10 mouse cellular contexts compared by ENCODE assay signal in the genomic region with DNA sequence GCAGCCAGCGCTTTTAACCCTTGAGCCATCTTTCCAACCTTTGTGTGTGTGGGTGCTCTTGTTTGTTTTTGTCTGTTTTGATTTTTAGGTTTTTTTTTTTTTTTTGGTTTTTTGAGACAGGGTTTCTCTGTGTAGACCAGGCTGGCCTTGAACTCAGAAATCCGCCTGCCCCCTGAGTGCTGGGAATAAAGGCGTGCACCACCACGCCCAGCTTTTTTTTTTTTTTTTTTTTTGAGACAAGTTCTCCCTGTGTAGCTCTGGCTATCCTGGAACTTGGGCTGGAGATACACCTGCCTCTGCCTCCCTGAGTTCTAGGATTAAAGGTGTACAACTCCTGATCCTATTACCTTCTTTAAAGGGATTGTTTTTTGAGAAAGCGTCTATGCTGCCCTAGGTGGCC. TPM values are rescaled to one million over a fixed set of nuclear protein-coding genes. Genes with fewer than 3 reads are reported as not detected.
A peak's percentile ranks its signal among the peaks of the same experiment; 100 is the strongest.
DNase-seq lines count a peak whose midpoint lies in the region; ATAC-seq and TF ChIP-seq lines count a peak whose summit lies in the region.
"Had no signal": no experiment of that assay in that cellular context is flagged by ENCODE, and none has a peak within 500 bp of the region (broad histone marks: within the 10 kb centered on the region; RNA-seq: fewer than 3 reads in every experiment).

No protein-coding gene starts in this region.

- H3K4me1 ChIP-seq in testis, adult 2 months (ENCODE audit: control insufficient read depth, insufficient read depth, low read length) = peaks cover 3% of the 10 kb centered on the region
- H3K4me1 ChIP-seq in forebrain, embryonic 15.5 days = peaks cover 35% of the 10 kb centered on the region
- H3K4me1 ChIP-seq in liver, embryonic 11.5 days (replicated peaks; ENCODE audit: control insufficient read depth, insufficient read depth, low read length) = peaks cover 27% of the 10 kb centered on the region
- H3K4me1 ChIP-seq in stomach, postnatal 0 days (replicated peaks; ENCODE audit: control insufficient read depth, insufficient read depth) = no peaks in the 10 kb centered on the region

- TF ChIP-seq CTCF in testis, adult 2 months (IDR thresholded peaks at IDR 0.05; ENCODE audit: control insufficient read depth, insufficient read depth, insufficient replicate concordance, low read depth, low read length) = no peak
- TF ChIP-seq CTCF in stomach, postnatal 0 days (IDR thresholded peaks at IDR 0.05; ENCODE audit: low read depth) = no peak
- TF ChIP-seq CTCF in layer of hippocampus, adult 2 months (conservative IDR thresholded peaks at IDR 0.05) = no peak

- no peaks in the 10 kb centered on the region for H3K9me3 ChIP-seq in forebrain, embryonic 15.5 days
- H3K9me3 ChIP-seq in liver, embryonic 11.5 days (ENCODE audit: control insufficient read depth, low read length) = no peaks in the 10 kb centered on the region
- H3K9me3 ChIP-seq in stomach, postnatal 0 days (ENCODE audit: control insufficient read depth, low read length) = no peaks in the 10 kb centered on the region

- DNase-seq in testis, postnatal 10 days (ENCODE audit: low spot score) = no peak
- DNase-seq in liver, embryonic 11.5 days (ENCODE audit: low spot score) = no peak
- no peak for DNase-seq in stomach, postnatal 0 days (ENCODE audit: low spot score)
- DNase-seq in left cerebral cortex, adult 11 months (ENCODE audit: low spot score) = no peak
- no peak for DNase-seq in layer of hippocampus, adult 11-12 months (ENCODE audit: low spot score)
- DNase-seq in layer of hippocampus, adult 2 months (ENCODE audit: low spot score in 2 of 2) = no peak
- DNase-seq: adrenal gland, postnatal 36 days; layer of hippocampus, adult 9-11 months had no signal

- peak overlapping the region; percentile 67 for H3K4me3 ChIP-seq in testis, adult 2 months (ENCODE audit: control insufficient read depth, low read depth, low read length)
- peak overlapping the region; percentile 98; the same call in 1 of the 2 replicates for H3K4me3 ChIP-seq in forebrain, embryonic 15.5 days
- peak overlapping the region; percentile 99 for H3K4me3 ChIP-seq in liver, embryonic 11.5 days (ENCODE audit: low read depth, low read length)
- H3K4me3 ChIP-seq in stomach, postnatal 0 days (ENCODE audit: low read depth, low read length) = no peak overlapping the region
- H3K4me3 ChIP-seq in layer of hippocampus, adult 2 months = no peak overlapping the region

- H3K9ac ChIP-seq in forebrain, embryonic 15.5 days (replicated peaks) = no peak overlapping the region
- peak overlapping the region; percentile 99 for H3K9ac ChIP-seq in liver, embryonic 11.5 days (ENCODE audit: low read depth, low read length)
- no peak overlapping the region for H3K9ac ChIP-seq in stomach, postnatal 0 days (ENCODE audit: low read length)

- TF ChIP-seq EP300 in stomach, postnatal 0 days (optimal IDR thresholded peaks at IDR 0.05) = no peak

- peak overlapping the region; percentile 76 for H3K4me2 ChIP-seq in forebrain, embryonic 15.5 days (replicated peaks)
- H3K4me2 ChIP-seq in liver, embryonic 11.5 days = peak overlapping the region; percentile 77
- H3K4me2 ChIP-seq in stomach, postnatal 0 days (replicated peaks; ENCODE audit: low read depth) = peak overlapping the region; percentile 77

- 89% methylated on average over 5 of the region's 5 CpGs for WGBS in forebrain, embryonic 15.5 days
- WGBS in liver, embryonic 11.5 days = 60% methylated on average over 5 of the region's 5 CpGs
- WGBS in stomach, postnatal 0 days = 78% methylated on average over 5 of the region's 5 CpGs

- no peak for ATAC-seq in forebrain, embryonic 15.5 days (replicated peaks)
- no peak for ATAC-seq in liver, embryonic 11.5 days (replicated peaks; ENCODE audit: low FRiP score)
- no peak for ATAC-seq in stomach, postnatal 0 days (ENCODE audit: low FRiP score, low TSS enrichment)

- TF ChIP-seq POLR2A in testis, adult 2 months (IDR thresholded peaks at IDR 0.05; ENCODE audit: control insufficient read depth, low read depth, low read length) = no peak

- H3K36me3 ChIP-seq in testis, adult 2 months (ENCODE audit: control insufficient read depth, insufficient read depth, low read length) = peaks cover 4% of the 10 kb centered on the region
- H3K36me3 ChIP-seq in forebrain, embryonic 15.5 days = no peaks in the 10 kb centered on the region
- peaks cover 5% of the 10 kb centered on the region; the same call in 1 of the 2 replicates for H3K36me3 ChIP-seq in liver, embryonic 11.5 days (ENCODE audit: control insufficient read depth, insufficient read depth, low read length)
- H3K36me3 ChIP-seq in stomach, postnatal 0 days (ENCODE audit: control insufficient read depth, insufficient read depth, low read length) = peaks cover 4% of the 10 kb centered on the region; the same call in 1 of the 2 replicates

- H3K27me3 ChIP-seq in testis, adult 2 months (ENCODE audit: control insufficient read depth, insufficient read depth, low read length) = no peaks in the 10 kb centered on the region
- no peaks in the 10 kb centered on the region for H3K27me3 ChIP-seq in forebrain, embryonic 15.5 days
- no peaks in the 10 kb centered on the region for H3K27me3 ChIP-seq in liver, embryonic 11.5 days (replicated peaks; ENCODE audit: control insufficient read depth, insufficient read depth, low read length)
- no peaks in the 10 kb centered on the region for H3K27me3 ChIP-seq in stomach, postnatal 0 days (ENCODE audit: control insufficient read depth, insufficient read depth, low read length)

- H3K27ac ChIP-seq in testis, adult 2 months (ENCODE audit: control insufficient read depth, insufficient read depth, low read depth, low read length) = no peak overlapping the region
- no peak overlapping the region for H3K27ac ChIP-seq in forebrain, embryonic 15.5 days (replicated peaks)
- H3K27ac ChIP-seq in liver, embryonic 11.5 days (ENCODE audit: low read depth, low read length) = no peak overlapping the region
- no peak overlapping the region for H3K27ac ChIP-seq in stomach, postnatal 0 days (replicated peaks)
- no peak overlapping the region for H3K27ac ChIP-seq in layer of hippocampus, adult 2 months

RNA-seq across cellular contexts. Expression of a gene that starts 2.4 kb away (rescaled TPM):
- polyA plus RNA-seq in testis, adult 2 months (2012; rRNA removed) = 41.6 and 42.7 TPM in 2 replicates
- polyA plus RNA-seq in forebrain, embryonic 15.5 days (2015; fragmentation: Nextera tagmentation; extraction: Ambion mirVana) = 430 and 444 TPM in 2 replicates
- 527 and 567 TPM in 2 replicates for polyA plus RNA-seq in liver, embryonic 11.5 days (2014; fragmentation: Nextera tagmentation; extraction: Ambion mirVana)
- 297 and 316 TPM in 2 replicates for polyA plus RNA-seq in stomach, postnatal 0 days (2015; fragmentation: Nextera tagmentation; extraction: Ambion mirVana)
- total RNA-seq in layer of hippocampus, adult 2 months (2021) = 100 to 1,000 TPM; 135 to 142 TPM

RNA-seq across cellular contexts. Expression of a gene that starts 22.0 kb away (rescaled TPM):
- polyA plus RNA-seq in testis, adult 2 months (2012; rRNA removed) = 805 and 830 TPM in 2 replicates
- 2,026 and 2,088 TPM in 2 replicates for polyA plus RNA-seq in forebrain, embryonic 15.5 days (2015; fragmentation: Nextera tagmentation; extraction: Ambion mirVana)
- polyA plus RNA-seq in liver, embryonic 11.5 days (2014; fragmentation: Nextera tagmentation; extraction: Ambion mirVana) = 2,564 and 2,777 TPM in 2 replicates
- polyA plus RNA-seq in stomach, postnatal 0 days (2015; fragmentation: Nextera tagmentation; extraction: Ambion mirVana) = 2,044 and 2,075 TPM in 2 replicates
- total RNA-seq in layer of hippocampus, adult 2 months (2021) = 1,000 to 10,000 TPM; 1,635 to 1,673 TPM

RNA-seq across cellular contexts. Expression of a gene that starts 25.7 kb away (rescaled TPM):
- polyA plus RNA-seq in testis, adult 2 months (2012; rRNA removed) = 229 and 234 TPM in 2 replicates
- polyA plus RNA-seq in forebrain, embryonic 15.5 days (2015; fragmentation: Nextera tagmentation; extraction: Ambion mirVana) = 599 and 612 TPM in 2 replicates
- 1,053 and 1,054 TPM in 2 replicates for polyA plus RNA-seq in liver, embryonic 11.5 days (2014; fragmentation: Nextera tagmentation; extraction: Ambion mirVana)
- 618 and 628 TPM in 2 replicates for polyA plus RNA-seq in stomach, postnatal 0 days (2015; fragmentation: Nextera tagmentation; extraction: Ambion mirVana)
- total RNA-seq in layer of hippocampus, adult 2 months (2021) = 100 to 1,000 TPM; 333 to 336 TPM

RNA-seq across cellular contexts. Expression of a gene that starts 30.3 kb away (rescaled TPM):
- polyA plus RNA-seq in testis, adult 2 months (2012; rRNA removed) = 90.5 and 100 TPM in 2 replicates
- polyA plus RNA-seq in forebrain, embryonic 15.5 days (2015; fragmentation: Nextera tagmentation; extraction: Ambion mirVana) = 9.1 and 9.8 TPM in 2 replicates
- 11.1 and 13.0 TPM in 2 replicates for polyA plus RNA-seq in liver, embryonic 11.5 days (2014; fragmentation: Nextera tagmentation; extraction: Ambion mirVana)
- polyA plus RNA-seq in stomach, postnatal 0 days (2015; fragmentation: Nextera tagmentation; extraction: Ambion mirVana) = 5.5 and 7.9 TPM in 2 replicates
- total RNA-seq in layer of hippocampus, adult 2 months (2021) = 10 to 100 TPM; 42.8 to 45.5 TPM

RNA-seq across cellular contexts. Expression of a gene that starts 46.1 kb away (rescaled TPM):
- polyA plus RNA-seq in testis, adult 2 months (2012; rRNA removed) = 2.9 and 3.4 TPM in 2 replicates
- 61.6 and 62.3 TPM in 2 replicates for polyA plus RNA-seq in forebrain, embryonic 15.5 days (2015; fragmentation: Nextera tagmentation; extraction: Ambion mirVana)
- 106 and 112 TPM in 2 replicates for polyA plus RNA-seq in liver, embryonic 11.5 days (2014; fragmentation: Nextera tagmentation; extraction: Ambion mirVana)
- polyA plus RNA-seq in stomach, postnatal 0 days (2015; fragmentation: Nextera tagmentation; extraction: Ambion mirVana) = 27.3 and 27.4 TPM in 2 replicates
- 1 to 10 TPM; 7.7 to 8.0 TPM for total RNA-seq in layer of hippocampus, adult 2 months (2021)

Comparison
In these comparisons a context has a peak if more than half of its experiments do, and no peak if none do; other contexts are left out.
1. H3K4me3 ChIP-seq: peak in testis, adult 2 months (single experiment), forebrain, embryonic 15.5 days (single experiment) and liver, embryonic 11.5 days (single experiment); none in stomach, postnatal 0 days (single experiment) and layer of hippocampus, adult 2 months (single experiment).
2. Peak in every context shown above with its lines, with median percentiles within 50 percentile points of each other: H3K4me2 ChIP-seq.